Mouse (Mus musculus) embryonic fibroblast, embryonic 13.5 days (primary cell): ENCODE data around the gene Acsf2.

Source experiments
- CTCF ChIP-seq: IDR thresholded peaks from 2 replicates; pipeline ENCODE4 v1.5.1; 2011; ENCODE audit warnings: mild to moderate bottlenecking, control low read depth, low read length, moderate library complexity, borderline replicate concordance; ENCODE audit not compliant: insufficient read depth
- POLR2A ChIP-seq: IDR thresholded peaks from 2 replicates; pipeline ENCODE4 v1.6.1; 2011; ENCODE audit warnings: low read depth, mild to moderate bottlenecking, control low read depth, low read length, moderate library complexity

GRCm38 (mm10) chr11:94580111-94580740 is 21.4 kb downstream of the Acsf2 start:
- TF ChIP-seq POLR2A (no peak), CTCF (no peak)
